In genomic region chr1:36632846-36633245, GRCm38 (mm10) we compare ENCODE assay signal across 23 mouse cellular contexts. TPM values are rescaled to one million over a fixed set of nuclear protein-coding genes. Genes with fewer than 3 reads are reported as not detected.
"Had no signal": no experiment of that assay in that cellular context is flagged by ENCODE, and none has a peak within 500 bp of the region (broad histone marks: within the 10 kb centered on the region; RNA-seq: fewer than 3 reads in every experiment).

No protein-coding gene starts in this region.

- H3K27me3 ChIP-seq: liver, embryonic 13.5 days had no signal

- H3K4me2 ChIP-seq: liver, embryonic 13.5 days; midbrain, embryonic 11.5 days had no signal

- H3K9ac ChIP-seq: liver, embryonic 13.5 days had no signal

- DNase-seq: kidney, adult 11 months; kidney, adult 8-10 months; kidney, postnatal 10 days; kidney, postnatal 4 days; layer of hippocampus, postnatal 36 days; liver, embryonic 13.5 days; lung, adult 2 months; lung, postnatal 14 days; lung, postnatal 4 days; midbrain, embryonic 14.5 days; right cerebral cortex, postnatal 14 days; right cerebral cortex, postnatal 4 days; thymus, adult 2 months; thymus, postnatal 25 days had no signal

- H3K36me3 ChIP-seq: liver, embryonic 13.5 days had no signal

- H3K9me3 ChIP-seq: liver, embryonic 13.5 days had no signal

- H3K4me3 ChIP-seq: left cerebral cortex, adult 2 months; liver, embryonic 13.5 days had no signal

- H3K27ac ChIP-seq: liver, embryonic 13.5 days; stomach, postnatal 0 days had no signal

RNA-seq across cellular contexts. Expression of gene Fam178b, which starts 50.1 kb away (rescaled TPM):
- total RNA-seq: layer of hippocampus, postnatal 36 days; left cerebral cortex, postnatal 36 days; megakaryocyte progenitor cell, adult 5-6 weeks; megakaryocyte-erythroid progenitor cell, adult 5-6 weeks; midbrain, postnatal 0 days had no signal
- polyA plus RNA-seq: neural tube, embryonic 11.5 days; neural tube, embryonic 14.5 days had no signal
